Mouse (Mus musculus) forebrain, embryonic 10.5 days (tissue): ENCODE measurements at regions not wholly inside any gene's neighbourhood (a gene's known extent, or its start where the extent isn't known, plus 50 kb on each side); places are given as distances from the start of the nearest gene placed in this dataset.

ENCODE experiments used
- DNase-seq: peaks from one replicate; pipeline ENCODE4 v3.0.0-alpha.2; 2017; ENCODE audit warnings: low spot score; ENCODE audit errors: extremely low spot score
- H3K27ac ChIP-seq: fragments of 300-500 bp; sonication (generic); 2 replicates; pipeline ENCODE4 v1.5.1; 2016; ENCODE audit warnings: mild to moderate bottlenecking
- H3K27me3 ChIP-seq: fragments of 300-500 bp; sonication (generic); 2 replicates; pipeline ENCODE4 v1.6.1; 2016; ENCODE audit warnings: mild to moderate bottlenecking; ENCODE audit not compliant: poor library complexity, severe bottlenecking
- H3K36me3 ChIP-seq: fragments of 300-500 bp; sonication (generic); replicated peaks from 2 replicates; pipeline ENCODE4 v1.6.1; 2016; ENCODE audit warnings: mild to moderate bottlenecking, moderate library complexity
- H3K4me1 ChIP-seq: fragments of 300-500 bp; sonication (generic); 2 replicates; pipeline ENCODE4 v1.6.1; 2016
- H3K4me3 ChIP-seq: fragments of 300-500 bp; sonication (generic); 2 replicates; pipeline ENCODE4 v1.5.1; 2016; ENCODE audit warnings: mild to moderate bottlenecking, moderate library complexity
- H3K9me3 ChIP-seq: fragments of 300-500 bp; sonication (generic); 2 replicates; pipeline ENCODE4 v1.6.1; 2016; ENCODE audit warnings: mild to moderate bottlenecking, moderate library complexity
- WGBS: fragments of 180-500 bp; shearing (Covaris S2); methylation state at CpG from one replicate; pipeline ENCODE4 v1.1.7; 2016; 5-methylcytosine and 5-hydroxymethylcytosine counted together

DNA sequence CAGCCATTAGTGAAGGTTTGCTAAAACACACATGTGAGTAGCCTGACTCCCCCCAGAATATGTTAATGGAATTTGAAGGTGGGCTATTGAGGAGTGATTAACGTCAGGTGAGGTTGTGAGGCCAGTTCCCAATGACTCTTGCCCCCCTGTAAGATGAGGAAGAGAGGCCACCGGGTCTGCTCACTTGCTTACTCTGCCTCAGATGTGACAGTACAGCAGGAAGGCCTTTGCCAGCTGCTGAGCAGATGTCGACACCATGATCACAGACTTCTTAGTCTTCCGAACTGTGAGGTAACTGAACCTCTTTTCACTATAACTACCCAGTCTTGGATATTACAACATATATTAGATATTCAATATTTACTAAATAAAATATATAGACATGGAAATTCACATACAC lies 127.4 kb downstream of the Kdr start:
- Histone ChIP-seq H3K4me3 (no peak overlapping the region), H3K27me3 (peaks cover 31% of the 10 kb centered on the region), H3K9me3 (no peaks in the 10 kb centered on the region), H3K36me3 (no peaks in the 10 kb centered on the region), H3K27ac (no peak overlapping the region), H3K4me1 (peaks cover 20% of the 10 kb centered on the region)
- no peak for DNase-seq
- WGBS, result 85% methylated on average over 4 of the region's 4 CpGs

DNA sequence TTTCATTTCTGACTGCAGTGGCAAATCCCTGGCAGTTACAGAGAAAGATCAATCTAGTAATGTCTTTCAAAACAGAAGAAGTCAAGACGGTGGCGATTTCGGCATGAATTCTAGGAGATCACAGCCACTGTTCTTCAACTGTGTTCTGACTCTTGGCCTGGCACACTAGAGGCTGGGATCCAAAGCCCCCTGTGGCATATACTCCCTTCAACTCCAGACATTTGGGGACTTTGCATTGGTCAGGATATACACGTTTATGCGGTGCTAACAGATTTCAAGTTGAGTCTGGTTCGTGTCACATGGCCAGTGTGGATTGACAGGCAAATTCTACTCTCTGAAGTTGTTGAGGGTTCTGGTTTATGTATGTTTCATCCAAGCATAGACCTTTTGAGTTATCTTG lies 130.3 kb downstream of the Kdr start:
- Histone ChIP-seq H3K27me3 (peaks cover 11% of the 10 kb centered on the region), H3K36me3 (no peaks in the 10 kb centered on the region), H3K9me3 (no peaks in the 10 kb centered on the region), H3K27ac (no peak overlapping the region), H3K4me3 (no peak overlapping the region), H3K4me1 (peaks cover 23% of the 10 kb centered on the region)
- no peak for DNase-seq
- WGBS, result 93% methylated on average over 6 of the region's 6 CpGs

DNA sequence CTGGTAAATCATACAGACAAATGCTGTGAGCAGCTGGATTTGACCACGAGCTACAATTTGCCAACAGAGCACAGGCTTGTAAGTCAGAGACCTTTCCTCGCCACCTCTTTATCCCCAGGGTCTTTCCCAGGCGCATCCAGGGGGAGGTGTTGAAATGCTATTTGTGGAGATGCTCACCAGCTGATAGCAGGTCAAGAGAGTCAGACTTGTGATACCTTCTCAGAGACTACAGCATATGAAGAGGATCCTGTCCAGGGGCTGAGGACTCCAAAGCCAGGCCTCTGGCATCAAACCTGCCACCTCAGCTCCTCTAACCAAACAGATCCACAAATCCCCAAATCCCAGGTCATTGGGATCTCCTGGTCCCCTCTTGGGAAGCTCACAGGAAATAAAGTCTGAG lies 130.9 kb downstream of the Kdr start:
- H3K4me3 ChIP-seq, result no peak overlapping the region
- 79% methylated on average over 3 of the region's 3 CpGs for WGBS
- H3K27ac ChIP-seq, result no peak overlapping the region
- peaks cover 8% of the 10 kb centered on the region for H3K27me3 ChIP-seq
- H3K36me3 ChIP-seq, result no peaks in the 10 kb centered on the region
- peaks cover 23% of the 10 kb centered on the region for H3K4me1 ChIP-seq
- DNase-seq, result no peak
- H3K9me3 ChIP-seq, result no peaks in the 10 kb centered on the region

DNA sequence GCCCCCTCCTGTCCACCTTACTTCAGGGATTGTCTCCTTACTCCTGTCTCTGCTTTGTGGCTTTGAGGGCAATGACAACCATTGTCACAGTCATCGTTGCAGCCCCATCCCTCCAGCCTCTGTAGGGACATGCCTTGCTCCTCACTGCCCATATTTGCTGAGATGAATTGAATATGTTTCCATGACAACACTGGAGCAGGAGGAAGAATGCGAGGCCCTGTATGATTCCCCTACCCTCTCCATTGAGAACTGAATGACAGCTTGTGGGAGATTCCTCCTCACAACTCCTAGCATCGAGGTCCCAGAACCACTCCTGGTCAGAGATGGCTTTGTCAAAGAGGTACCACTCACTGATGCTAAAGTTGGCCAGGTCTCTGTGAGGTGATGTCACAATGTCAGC lies 132.2 kb downstream of the Kdr start:
- peaks cover 23% of the 10 kb centered on the region for H3K4me1 ChIP-seq
- no peaks in the 10 kb centered on the region for H3K27me3 ChIP-seq
- H3K4me3 ChIP-seq, result no peak overlapping the region
- no peaks in the 10 kb centered on the region for H3K9me3 ChIP-seq
- no peak overlapping the region for H3K27ac ChIP-seq
- no peak for DNase-seq
- WGBS, result 68% methylated on average over 3 of the region's 3 CpGs
- no peaks in the 10 kb centered on the region for H3K36me3 ChIP-seq

DNA sequence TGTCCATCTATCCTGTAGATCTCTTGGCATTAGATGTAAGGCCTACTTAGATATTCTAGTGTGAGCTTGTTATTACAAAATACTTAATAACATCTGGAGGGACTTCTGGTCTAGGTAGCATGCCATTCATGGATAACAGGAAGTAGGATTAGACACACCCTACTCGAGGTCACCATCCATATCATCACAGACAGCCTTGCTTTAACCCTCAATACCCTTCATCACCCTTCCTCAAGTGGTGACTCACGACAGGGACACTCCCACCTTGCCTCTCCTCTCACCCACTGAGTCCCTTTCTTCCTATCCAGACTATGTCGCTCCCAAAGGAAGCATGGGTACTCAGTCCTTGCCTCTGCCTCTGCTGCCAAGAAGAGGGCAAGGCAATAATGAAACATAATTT lies 134.5 kb downstream of the Kdr start:
- H3K4me1 ChIP-seq, result peaks cover 11% of the 10 kb centered on the region
- 78% methylated on average over 3 of the region's 3 CpGs for WGBS
- no peak for DNase-seq
- H3K9me3 ChIP-seq, result no peaks in the 10 kb centered on the region
- H3K4me3 ChIP-seq, result no peak overlapping the region
- no peaks in the 10 kb centered on the region for H3K27me3 ChIP-seq
- H3K27ac ChIP-seq, result no peak overlapping the region
- no peaks in the 10 kb centered on the region for H3K36me3 ChIP-seq

DNA sequence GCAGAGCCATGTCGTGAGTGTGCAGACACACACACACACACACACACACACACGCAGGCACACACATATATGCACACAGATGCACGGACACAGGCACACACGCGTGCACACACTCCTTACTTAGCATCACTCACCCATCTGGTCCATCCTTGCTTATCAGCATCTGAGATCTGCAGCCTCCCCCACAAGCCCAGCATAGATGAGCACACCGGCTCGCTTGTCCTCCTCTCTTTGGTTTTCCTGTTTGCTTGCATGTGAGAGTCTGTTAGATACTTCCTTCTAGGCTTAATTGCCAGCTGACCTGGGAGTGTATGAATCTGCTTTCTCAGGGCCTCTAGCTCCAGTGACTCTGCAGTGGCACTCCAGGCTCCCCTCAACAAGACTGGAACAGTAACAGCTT lies 137.8 kb downstream of the Kdr start:
- Histone ChIP-seq H3K27ac (no peak overlapping the region), H3K36me3 (no peaks in the 10 kb centered on the region), H3K4me1 (no peaks in the 10 kb centered on the region), H3K4me3 (no peak overlapping the region), H3K27me3 (no peaks in the 10 kb centered on the region), H3K9me3 (no peaks in the 10 kb centered on the region)
- WGBS, result 90% methylated on average over 7 of the region's 7 CpGs
- no peak for DNase-seq

DNA sequence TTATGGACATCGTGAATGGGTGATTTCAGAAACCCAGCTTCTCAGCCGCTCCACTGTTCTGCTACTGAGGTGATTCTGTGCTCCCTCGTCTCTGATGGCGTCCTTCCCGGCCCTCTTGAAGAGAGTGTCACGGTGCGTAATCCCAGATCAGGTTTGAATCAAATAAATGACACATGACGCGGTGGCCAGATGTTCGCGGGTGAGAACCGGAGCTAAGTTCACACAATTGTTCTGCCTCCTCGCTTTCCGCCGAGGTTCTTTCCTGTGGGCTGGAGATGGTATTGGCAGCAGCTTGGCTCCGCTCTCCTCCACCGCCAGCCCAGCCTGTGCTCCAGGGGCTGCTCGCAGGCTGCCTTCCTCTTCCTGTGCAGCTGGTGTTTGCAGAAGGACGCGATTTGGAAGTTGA lies 142.7 kb downstream of the Kdr start:
- H3K9me3 ChIP-seq, result no peaks in the 10 kb centered on the region
- H3K4me3 ChIP-seq, result no peak overlapping the region
- H3K4me1 ChIP-seq, result peaks cover under 1% of the 10 kb centered on the region; the same call in 1 of the 2 replicates
- H3K36me3 ChIP-seq, result no peaks in the 10 kb centered on the region
- 78% methylated on average over 20 of the region's 20 CpGs for WGBS
- DNase-seq, result no peak
- H3K27me3 ChIP-seq, result no peaks in the 10 kb centered on the region
- H3K27ac ChIP-seq, result peak overlapping the region; percentile 6; the same call in 1 of the 2 replicates

DNA sequence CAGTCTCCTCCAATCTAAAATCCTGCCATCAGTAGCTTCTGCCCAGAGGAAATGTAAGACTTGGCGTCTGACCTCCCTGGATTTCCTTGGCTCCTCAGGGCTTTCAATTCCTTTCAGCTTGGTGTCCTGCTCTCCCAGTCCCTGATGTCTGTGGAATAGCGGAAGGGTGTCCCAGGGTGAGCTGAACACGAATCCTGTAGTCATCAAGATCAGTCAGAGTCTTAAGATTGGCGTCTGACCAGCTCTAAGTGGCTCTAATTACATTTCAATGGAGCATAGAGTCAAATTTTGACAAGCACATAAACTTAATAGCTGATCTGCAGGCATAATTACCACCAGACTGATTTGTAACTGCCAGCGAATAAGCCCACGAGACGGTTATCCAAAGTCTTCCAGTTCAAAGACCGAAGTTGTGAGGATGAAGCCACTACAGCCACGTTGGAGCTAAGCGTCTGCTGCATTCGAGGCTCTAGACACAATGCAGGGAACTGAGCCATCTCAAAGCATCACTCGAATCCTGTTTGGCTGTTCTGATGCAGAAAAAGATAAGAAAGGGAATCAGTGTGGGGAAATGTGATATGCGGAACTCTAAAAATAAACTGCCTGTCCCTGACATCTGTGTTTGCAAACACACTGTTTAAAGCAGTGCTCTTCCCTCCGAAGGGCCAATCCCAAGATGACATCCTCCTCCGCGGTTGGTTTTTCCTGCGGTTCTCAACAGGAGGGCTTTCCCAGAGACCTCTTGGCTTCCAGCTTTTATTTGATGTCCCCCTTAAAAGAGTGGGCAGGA lies 143.3 kb downstream of the Kdr start:
- H3K4me3 ChIP-seq, result no peak overlapping the region
- DNase-seq, result no peak
- no peaks in the 10 kb centered on the region for H3K36me3 ChIP-seq
- no peaks in the 10 kb centered on the region for H3K27me3 ChIP-seq
- H3K4me1 ChIP-seq, result peaks cover 7% of the 10 kb centered on the region
- 80% methylated on average over 17 of the region's 17 CpGs for WGBS
- no peaks in the 10 kb centered on the region for H3K9me3 ChIP-seq
- peak overlapping the region; percentile 6; the same call in 1 of the 2 replicates for H3K27ac ChIP-seq

DNA sequence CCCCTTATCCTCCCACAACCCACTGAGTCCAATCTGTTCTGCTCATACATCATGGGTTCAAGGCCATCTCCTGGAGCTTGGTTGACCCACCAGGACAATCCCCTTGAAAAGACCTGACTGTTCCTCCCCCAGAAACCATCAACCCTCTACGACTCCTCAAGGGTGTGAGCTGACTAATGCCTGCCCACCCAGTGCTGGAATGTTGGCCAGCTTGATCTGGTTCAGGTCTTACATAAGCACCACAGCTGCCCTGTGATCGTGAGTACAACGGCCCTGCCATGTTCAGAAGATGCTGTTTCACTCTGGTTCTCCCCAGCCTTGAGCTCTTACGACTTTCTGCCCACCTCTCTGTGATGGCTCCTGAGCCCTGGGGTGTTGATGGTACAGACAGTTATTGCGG lies 145.9 kb downstream of the Kdr start:
- DNase-seq, result no peak

DNA sequence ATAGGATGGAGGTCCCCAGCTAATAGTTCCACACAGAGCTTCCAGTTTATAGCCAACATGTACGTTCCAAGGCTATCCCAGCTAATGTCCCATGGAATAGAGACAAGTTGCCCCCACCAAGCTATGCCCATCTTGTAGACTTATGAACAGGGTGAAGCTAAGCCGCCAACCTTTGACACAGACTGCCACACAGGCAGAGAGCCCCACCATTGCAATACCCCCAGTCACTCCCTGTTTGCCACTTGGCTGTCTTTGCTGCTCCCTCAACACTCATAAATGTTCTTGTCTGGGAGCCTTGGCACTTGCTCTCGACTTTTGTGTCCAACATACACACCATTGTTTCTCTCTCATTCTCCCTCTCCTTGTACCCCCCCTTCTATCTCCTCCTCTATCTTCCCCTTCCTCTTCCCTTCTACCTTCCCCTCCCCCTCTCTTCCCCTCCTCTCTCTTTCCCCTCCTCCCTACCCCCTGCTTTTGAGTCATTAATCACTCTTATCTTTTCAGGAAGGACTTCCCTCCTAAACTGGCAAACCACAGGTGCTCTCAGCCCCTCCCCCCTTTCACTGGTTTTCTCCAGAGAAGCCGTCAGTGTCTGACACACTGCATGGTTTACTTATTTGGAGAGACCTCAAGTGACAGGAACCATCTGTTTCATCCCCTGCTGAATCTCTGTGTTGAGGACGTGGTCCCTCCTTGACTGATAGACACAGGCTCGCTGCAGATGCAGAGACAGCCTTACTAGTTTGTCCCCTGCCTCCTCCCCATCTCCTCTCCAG lies 148.2 kb downstream of the Kdr start:
- H3K36me3 ChIP-seq, result no peaks in the 10 kb centered on the region
- no peaks in the 10 kb centered on the region for H3K27me3 ChIP-seq
- no peak for DNase-seq
- no peak overlapping the region for H3K4me3 ChIP-seq
- H3K27ac ChIP-seq, result no peak overlapping the region
- H3K9me3 ChIP-seq, result no peaks in the 10 kb centered on the region
- 49% methylated on average over 6 of the region's 6 CpGs for WGBS
- H3K4me1 ChIP-seq, result peaks cover 9% of the 10 kb centered on the region

More for the DNA sequence above, 145.9 kb downstream of the Kdr start:
- no peak overlapping the region for H3K4me3 ChIP-seq
- no peaks in the 10 kb centered on the region for H3K27me3 ChIP-seq
- no peak overlapping the region for H3K27ac ChIP-seq
- no peaks in the 10 kb centered on the region for H3K9me3 ChIP-seq
- peaks cover 9% of the 10 kb centered on the region for H3K4me1 ChIP-seq
- no peaks in the 10 kb centered on the region for H3K36me3 ChIP-seq
- WGBS, result 89% methylated on average over 5 of the region's 5 CpGs

DNA sequence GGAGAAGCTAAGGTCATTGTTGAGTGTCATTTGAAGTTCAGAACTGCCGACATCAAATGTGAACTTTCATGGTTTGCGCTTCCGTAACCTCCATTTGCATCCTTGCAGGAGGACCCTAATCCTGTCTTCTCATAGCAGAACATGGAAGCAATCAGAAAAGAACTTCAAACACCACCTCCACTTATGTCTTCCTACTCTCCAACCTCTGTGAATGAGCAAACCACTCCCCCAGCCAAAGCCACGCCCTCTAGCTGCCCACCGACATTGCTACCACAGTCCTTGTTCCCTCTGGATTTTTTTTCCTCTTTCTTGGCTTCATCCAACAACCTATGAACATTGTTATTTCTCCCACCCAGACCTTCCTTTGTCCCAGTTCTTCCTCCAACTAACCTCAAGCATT lies 149.9 kb downstream of the Kdr start:
- Histone ChIP-seq H3K4me1 (peaks cover 9% of the 10 kb centered on the region), H3K27ac (no peak overlapping the region), H3K4me3 (no peak overlapping the region), H3K36me3 (no peaks in the 10 kb centered on the region), H3K27me3 (no peaks in the 10 kb centered on the region), H3K9me3 (no peaks in the 10 kb centered on the region)
- WGBS, result 89% methylated on average over 5 of the region's 5 CpGs
- DNase-seq, result no peak

DNA sequence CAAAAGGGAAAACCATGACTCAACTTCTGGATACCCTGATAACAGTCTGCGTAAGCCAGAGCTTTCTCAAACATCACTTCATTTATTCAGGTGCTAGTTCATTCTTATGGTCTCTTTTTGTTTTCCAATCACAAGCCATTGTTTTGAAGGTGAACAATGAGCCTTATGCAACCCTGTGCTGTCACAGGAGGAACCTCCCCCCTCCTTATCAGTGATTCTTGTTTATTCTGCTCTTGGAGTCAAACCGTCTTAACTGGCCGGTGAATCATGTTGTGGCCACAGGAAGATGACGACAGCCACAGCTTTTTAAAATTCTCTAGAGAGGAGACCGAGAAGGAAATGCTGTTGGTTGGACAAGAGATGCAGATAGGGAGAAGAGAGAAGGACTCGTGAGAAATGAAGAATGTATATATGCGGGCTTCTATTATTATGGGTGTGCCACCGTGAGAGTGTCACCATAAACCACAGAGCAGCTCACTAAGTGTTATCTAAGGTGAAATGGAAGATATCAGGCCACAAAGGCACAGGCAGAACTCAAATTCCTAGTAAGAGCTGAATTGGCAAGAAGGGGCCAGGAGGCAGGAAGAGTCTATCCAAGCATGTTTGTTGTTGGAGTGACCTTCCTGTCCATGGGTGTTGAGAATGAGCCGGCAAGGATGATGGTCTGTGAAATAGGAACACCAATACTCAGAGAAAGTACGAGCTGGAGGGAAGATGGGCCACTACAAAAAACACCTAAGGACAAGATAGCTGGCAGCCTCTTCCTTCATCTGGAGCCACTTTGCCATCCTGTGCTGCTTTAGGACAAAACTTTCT lies 151.8 kb downstream of the Kdr start:
- no peak overlapping the region for H3K27ac ChIP-seq
- H3K9me3 ChIP-seq, result no peaks in the 10 kb centered on the region
- no peaks in the 10 kb centered on the region for H3K36me3 ChIP-seq
- 83% methylated on average over 10 of the region's 10 CpGs for WGBS
- DNase-seq, result no peak
- H3K4me3 ChIP-seq, result no peak overlapping the region
- H3K4me1 ChIP-seq, result peaks cover 9% of the 10 kb centered on the region
- no peaks in the 10 kb centered on the region for H3K27me3 ChIP-seq

DNA sequence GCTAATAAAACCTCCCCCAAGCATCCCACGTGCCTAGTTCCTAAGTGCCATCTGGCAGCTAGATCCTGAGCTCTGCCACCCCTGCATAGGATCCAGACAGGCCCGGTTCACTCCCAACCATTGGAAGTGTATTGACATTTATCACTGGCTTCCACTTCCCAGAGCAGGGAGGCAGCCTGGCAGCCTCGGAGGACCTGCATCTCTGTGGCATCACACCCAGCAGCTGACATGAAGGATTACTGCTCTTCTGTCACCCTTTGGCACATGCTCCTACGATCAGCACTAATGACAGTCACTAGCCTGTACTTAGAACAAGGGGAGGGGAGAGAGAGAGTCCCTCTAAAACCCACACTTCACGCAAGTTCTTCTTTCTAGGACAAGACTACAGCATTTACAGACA lies 152.7 kb downstream of the Kdr start:
- no peaks in the 10 kb centered on the region for H3K27me3 ChIP-seq
- no peaks in the 10 kb centered on the region for H3K36me3 ChIP-seq
- no peak overlapping the region for H3K4me3 ChIP-seq
- WGBS, result 80% methylated on average over 5 of the region's 5 CpGs
- no peak for DNase-seq
- no peak overlapping the region for H3K27ac ChIP-seq
- no peaks in the 10 kb centered on the region for H3K9me3 ChIP-seq
- H3K4me1 ChIP-seq, result peaks cover 8% of the 10 kb centered on the region
